Mouse (Mus musculus): ENCODE data around the gene Mipep. TPM values are rescaled to one million over a fixed set of nuclear protein-coding genes. Genes with fewer than 3 reads are reported as not detected.
A peak's percentile ranks its signal among the peaks of the same experiment; 100 is the strongest.

Mipep gene
- 10 to 100 TPM; 70.0 to 75.1 TPM for total RNA-seq (2021)
- long read RNA-seq, experiment 1, transcript Mipep-201 (19 exons, 3,015 nt), result major isoform, 107 of 129 reads
- long read RNA-seq, experiment 1, partial matches to known transcripts, result 12 of 129 reads
- long read RNA-seq, experiment 1, other reads (novel, unspliced or antisense), result 10 of 129 reads
- long read RNA-seq, experiment 2, transcript Mipep-201 (19 exons, 3,015 nt), result major isoform, 52 of 58 reads
- long read RNA-seq, experiment 2, partial matches to known transcripts, result 0 of 58 reads
- long read RNA-seq, experiment 2, other reads (novel, unspliced or antisense), result 6 of 58 reads

- DNase-seq, result peak; percentile 89 to 94
These were observed at the start of gene Mipep for GRCm38 (mm10) chr14:60784427-60785315. Gene Mipep (plus strand): TSS chr14:60784573.

- no peak for DNase-seq
These were observed 49.2 kb upstream of the Mipep start for GRCm38 (mm10) chr14:60735206-60735605.

GRCm38 (mm10) chr14:60735848-60736547 is 48.4 kb upstream of the Mipep start:
- no peak for DNase-seq

GRCm38 (mm10) chr14:60736591-60737192 is 47.7 kb upstream of the Mipep start:
- peak; percentile 67 to 81 for DNase-seq

GRCm38 (mm10) chr14:60737202-60737611 is 47.2 kb upstream of the Mipep start:
- no peak for DNase-seq

GRCm38 (mm10) chr14:60738434-60738938 is 45.9 kb upstream of the Mipep start:
- peak in 1 of 2 experiments; percentile 51 for DNase-seq

GRCm38 (mm10) chr14:60739155-60739554 is 45.2 kb upstream of the Mipep start:
- DNase-seq, result no peak

GRCm38 (mm10) chr14:60739616-60740015 is 44.8 kb upstream of the Mipep start:
- peak in 1 of 2 experiments; percentile 47 for DNase-seq

GRCm38 (mm10) chr14:60740507-60740906 is 43.9 kb upstream of the Mipep start:
- DNase-seq, result no peak

GRCm38 (mm10) chr14:60741033-60741432 is 43.3 kb upstream of the Mipep start:
- DNase-seq, result no peak

- DNase-seq, result peak; percentile 65 to 73
These were observed 42.8 kb upstream of the Mipep start for GRCm38 (mm10) chr14:60741490-60741981.

- no peak for DNase-seq
These were observed 40.7 kb upstream of the Mipep start for GRCm38 (mm10) chr14:60743681-60744080.

- no peak for DNase-seq
These were observed 39.2 kb upstream of the Mipep start for GRCm38 (mm10) chr14:60745201-60745600.

GRCm38 (mm10) chr14:60746141-60746540 is 38.2 kb upstream of the Mipep start:
- no peak for DNase-seq

- no peak for DNase-seq
These were observed 37.1 kb upstream of the Mipep start for GRCm38 (mm10) chr14:60747154-60747870.

- no peak for DNase-seq
These were observed 34.5 kb upstream of the Mipep start for GRCm38 (mm10) chr14:60749880-60750279.

GRCm38 (mm10) chr14:60751581-60751980 is 32.8 kb upstream of the Mipep start:
- no peak for DNase-seq

- DNase-seq, result no peak
These were observed 31.2 kb upstream of the Mipep start for GRCm38 (mm10) chr14:60752892-60753800.

GRCm38 (mm10) chr14:60753801-60754126 is 30.6 kb upstream of the Mipep start:
- no peak for DNase-seq

GRCm38 (mm10) chr14:60754656-60755055 is 29.7 kb upstream of the Mipep start:
- DNase-seq, result no peak
